Mouse (Mus musculus): Measurements from ENCODE around the gene Fam228b.
"Not testable (repeated sequence)": the region's sequence is repeated elsewhere in the genome, so short reads cannot be mapped to it uniquely, and the experiment has no call there.

Gene Fam228b

DNA sequence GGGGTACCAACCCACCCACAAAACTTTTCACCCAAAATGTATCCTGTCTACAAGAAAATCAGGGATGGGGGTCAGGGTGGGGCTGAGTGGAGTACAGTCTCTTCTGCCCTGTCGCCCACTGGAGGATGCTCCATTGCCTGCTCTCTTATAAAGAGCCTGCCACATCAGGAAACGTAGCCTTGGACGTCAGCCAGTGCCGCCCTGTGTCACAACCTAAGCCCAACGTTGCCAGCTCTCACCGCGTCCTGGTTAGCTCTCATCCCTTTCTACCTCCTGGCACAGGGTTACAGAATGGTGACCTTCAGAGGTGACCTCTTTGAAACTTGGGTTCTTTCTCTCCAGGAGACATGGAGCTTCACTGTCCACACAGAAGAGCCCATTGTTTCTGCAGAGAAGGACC is 28.2 kb downstream of the Fam228b start:
- no peak for DNase-seq (ENCODE audit: low read depth)

DNA sequence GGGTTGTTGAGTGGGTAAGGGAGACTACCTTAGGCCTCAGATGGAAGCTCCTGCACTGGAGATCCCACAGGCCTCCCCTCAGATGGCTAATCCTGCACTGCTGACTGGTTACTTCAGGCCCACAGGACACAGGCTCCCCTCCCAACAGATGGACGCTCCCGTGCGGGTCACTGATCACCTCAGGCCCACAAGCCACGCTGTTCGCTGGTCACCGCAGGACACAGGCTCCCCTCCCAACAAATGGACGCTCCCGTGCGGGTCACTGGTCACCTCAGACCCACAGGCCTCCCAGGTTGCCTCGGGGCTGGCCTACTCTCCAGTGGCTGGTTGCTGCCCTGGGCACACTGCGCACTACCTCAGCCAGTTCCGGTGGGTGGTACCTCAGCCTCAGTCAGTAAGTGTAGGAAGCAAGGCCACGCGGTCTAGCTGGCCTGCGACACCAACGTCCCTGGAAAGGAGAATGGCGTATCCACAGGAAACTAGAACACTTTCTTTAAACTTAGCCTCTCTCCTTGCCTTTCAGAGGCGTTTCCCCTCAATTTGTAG is 31.0 kb downstream of the Fam228b start, which contains the start of gene Fam228a:
TSS of gene Fam228a (minus strand) at position 400 of the 546 bp plus-strand sequence.
- no peak for DNase-seq (ENCODE audit: low read depth)

DNA sequence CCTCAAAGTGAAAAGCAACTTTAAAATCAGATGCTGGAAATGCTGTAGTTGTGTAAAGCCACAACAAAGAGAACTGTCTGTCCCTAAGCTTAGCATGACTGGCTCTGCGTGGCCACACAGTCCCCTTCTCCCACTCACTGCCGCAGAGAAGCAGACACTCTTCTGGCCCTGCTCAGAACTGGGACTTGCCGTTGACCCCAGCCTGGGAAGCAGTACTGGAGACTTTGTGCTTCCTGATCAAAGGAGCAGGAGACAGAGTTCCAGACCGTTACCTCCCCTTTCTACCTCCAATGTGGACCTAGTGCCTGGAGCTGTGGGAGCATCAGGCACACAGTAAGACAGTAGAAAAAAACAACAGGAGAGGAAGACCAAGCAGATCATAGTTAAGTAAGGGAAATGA is 36.7 kb downstream of the Fam228b start:
- no peak for DNase-seq (ENCODE audit: low read depth)

DNA sequence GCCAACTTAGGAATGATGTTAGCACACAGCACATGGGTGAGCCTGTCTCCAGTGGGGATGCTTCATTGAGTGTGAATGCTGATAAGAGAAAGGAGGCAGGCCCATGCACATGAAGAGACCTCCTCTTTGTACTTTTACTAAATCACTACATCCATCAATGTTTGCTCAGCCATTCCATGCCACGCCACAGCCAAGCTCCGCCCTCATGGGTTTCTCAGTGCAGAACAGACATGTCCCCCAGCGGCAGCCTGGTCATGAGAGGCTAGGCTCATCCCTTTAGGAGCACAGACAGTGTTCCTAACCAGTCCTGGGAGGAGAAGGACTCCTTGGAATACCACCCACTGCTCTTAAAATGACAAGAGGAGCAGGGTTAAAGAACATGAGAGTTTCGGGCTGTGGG is 37.4 kb downstream of the Fam228b start:
- no peak for DNase-seq (ENCODE audit: low read depth)

DNA sequence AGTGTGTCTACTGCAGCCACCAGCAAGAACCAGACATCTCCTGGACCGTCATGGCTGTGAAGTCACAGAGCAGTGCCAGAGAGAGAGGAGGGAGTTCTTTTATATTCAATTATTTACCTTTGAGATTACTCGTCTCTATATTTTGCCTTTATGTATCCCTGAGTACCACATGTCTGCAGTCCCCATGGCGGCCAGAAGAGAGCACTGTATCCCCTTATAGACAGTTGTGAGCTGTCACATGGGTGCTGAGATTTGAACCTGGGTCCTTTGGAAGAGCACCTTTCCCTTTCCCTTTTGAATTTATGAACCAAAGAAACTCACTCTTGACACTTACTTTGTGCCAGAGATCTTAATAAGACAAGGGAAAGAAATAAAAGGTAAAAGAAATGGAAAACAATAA is 39.9 kb downstream of the Fam228b start:
- DNase-seq (ENCODE audit: low read depth): no peak

DNA sequence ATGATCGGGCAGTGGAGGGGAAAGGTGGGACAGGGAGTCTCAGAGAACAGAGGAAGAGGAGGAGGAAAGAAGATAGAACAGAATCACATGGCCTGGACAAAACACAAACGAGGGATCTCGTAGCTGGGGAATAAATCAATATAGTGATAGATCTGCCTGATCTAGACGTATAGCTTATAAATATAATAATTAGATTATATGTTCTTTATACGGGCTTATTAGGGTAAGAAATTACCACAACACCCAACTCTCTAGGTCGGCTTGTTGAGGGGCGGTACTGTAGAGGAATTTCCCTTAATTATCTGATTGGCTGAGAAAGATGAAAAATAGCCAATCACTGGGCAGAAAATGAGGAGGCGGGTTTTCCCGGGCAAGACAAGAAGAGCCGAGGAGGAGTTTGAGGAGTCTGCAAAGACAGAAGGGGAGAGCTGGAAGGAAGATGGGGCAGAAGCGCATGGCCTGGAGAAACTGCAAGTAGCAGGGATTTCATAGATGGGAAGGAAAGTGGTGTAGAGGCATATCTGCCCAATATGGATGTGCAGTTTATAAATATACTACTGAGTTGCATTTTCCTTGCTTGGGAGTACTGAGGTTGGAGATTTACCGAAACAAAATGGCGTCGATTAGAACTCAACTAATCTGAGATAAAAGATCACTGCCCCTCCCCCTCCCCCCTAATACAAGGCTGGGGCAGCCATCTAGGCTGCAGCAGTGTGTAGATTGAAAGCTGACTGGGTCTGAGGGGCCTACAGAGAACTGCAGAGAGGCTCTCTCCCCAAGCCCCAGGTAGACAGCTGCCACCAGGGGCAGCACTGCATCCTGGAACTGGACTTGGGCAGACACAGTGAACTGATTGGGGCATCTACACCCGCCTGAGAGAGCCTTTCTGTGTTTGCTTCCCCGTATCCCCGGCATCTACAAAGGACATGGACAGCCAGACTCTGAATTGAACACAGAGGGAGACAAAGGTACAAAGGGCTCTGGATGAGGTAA is 49.0 kb downstream of the Fam228b start:
- no peak for DNase-seq (ENCODE audit: low read depth)

DNA sequence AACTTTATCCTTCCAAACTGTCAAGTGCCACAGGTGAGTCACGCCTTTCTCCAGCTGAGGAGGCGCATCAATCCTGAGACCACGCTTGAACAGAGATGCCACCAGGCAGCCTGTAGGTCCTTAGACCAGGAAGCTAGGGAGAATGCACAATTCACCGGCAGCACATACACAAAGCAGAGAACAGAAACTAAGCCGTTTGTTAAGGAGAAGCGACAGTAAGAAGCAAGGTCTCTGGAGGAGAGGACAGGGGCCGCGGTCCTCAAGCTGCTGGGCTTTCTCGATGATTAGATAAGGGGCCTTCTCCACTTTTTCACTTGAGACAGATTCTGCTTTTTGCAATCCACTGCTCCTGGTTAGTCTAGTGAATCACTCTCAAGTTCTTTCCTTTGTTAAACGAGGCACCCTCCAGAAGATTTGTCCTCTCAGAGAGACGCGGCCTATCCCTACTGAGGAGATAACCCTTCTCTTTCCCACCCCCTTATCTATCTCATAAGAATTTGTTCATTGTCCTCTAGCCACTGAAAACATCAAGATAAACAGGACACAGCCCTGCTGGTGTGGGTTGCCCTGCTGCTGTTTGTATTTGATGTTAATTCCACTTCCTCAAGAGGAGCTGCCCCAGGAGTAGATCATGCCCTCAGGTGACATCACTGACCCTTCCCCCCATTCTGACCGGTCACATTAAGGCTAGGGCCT is 49.9 kb downstream of the Fam228b start:
- no peak for DNase-seq (ENCODE audit: low read depth)

DNA sequence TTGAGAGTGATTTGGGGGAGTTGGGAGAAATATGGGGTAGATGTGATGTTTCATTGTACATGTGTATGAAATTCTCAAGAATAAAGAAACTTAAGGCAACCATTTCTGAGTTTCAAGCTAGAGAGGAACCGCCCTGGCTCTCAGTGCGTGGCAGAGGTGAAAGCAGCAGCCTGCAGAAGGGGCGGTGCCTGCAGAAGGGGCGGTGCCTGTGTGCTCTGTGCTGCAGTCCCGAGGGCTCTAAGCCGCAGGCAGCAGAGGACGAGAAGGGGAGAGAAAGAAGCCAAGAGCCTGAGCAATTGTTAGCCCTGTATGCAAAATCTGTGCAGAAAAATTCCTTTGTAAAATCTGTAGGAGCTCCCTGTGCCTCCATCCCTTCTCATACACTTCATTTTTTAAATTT is 51.6 kb downstream of the Fam228b start:
- peak; percentile 57 for DNase-seq (ENCODE audit: low read depth)

DNA sequence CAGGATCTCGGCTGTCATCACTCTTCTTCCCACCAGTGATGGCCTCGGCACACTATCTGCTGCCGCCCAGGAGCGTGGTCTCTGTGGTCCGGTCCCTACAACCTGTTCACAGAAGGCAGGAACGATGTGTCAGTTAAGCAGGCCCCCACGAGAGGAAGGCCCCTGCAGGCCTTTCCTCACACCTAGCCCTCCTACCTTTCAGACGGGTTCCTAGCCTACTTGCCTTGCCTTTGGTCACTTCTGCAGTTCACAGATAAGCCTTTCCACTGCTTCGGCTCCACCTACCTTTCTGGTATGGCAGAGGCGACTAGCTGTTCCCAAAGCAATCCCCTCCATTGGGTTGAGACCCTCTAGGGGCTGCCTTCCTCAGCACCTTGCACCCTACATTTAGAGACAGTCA is 53.5 kb downstream of the Fam228b start:
- DNase-seq (ENCODE audit: low read depth): no peak

DNA sequence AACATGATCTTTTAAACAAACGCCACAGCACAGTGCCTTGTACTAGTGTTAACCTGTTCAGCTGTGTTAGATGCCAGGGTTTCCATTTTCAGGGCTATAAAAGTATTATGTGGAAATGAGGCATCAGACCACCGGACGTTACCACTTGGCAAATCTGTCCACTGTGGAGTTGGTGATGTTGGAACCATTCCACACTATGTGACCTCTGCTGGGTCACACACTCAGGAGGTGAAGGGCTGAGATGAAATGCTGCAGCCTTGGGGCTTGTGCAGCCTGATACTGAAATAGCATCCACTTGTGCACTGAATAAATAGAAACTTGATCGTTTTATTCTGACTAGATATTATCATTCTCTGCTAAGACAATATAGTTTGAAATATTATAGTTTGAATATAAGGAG is 55.7 kb downstream of the Fam228b start:
- DNase-seq (ENCODE audit: low read depth): no peak

DNA sequence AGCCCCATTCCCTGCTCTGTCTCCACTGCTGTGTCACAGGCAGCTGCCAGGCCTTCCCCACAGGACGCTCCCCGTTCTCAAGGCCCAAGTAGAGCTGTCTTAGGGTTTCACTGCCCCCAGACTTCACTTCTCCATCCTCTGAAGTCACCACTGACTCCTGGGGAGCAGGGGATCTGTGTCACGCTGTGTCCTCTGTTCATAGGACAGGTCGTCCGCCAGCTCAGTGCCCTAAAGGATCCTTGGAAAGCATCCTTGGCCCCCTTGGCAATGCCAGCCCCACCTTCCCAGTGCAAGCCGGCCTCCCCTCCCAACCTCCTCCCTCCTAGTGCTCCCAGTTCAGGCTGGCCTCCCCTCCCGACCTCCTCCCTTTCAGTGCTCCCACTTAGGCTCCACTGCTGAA is 59.1 kb downstream of the Fam228b start:
- DNase-seq (ENCODE audit: low read depth): no peak

DNA sequence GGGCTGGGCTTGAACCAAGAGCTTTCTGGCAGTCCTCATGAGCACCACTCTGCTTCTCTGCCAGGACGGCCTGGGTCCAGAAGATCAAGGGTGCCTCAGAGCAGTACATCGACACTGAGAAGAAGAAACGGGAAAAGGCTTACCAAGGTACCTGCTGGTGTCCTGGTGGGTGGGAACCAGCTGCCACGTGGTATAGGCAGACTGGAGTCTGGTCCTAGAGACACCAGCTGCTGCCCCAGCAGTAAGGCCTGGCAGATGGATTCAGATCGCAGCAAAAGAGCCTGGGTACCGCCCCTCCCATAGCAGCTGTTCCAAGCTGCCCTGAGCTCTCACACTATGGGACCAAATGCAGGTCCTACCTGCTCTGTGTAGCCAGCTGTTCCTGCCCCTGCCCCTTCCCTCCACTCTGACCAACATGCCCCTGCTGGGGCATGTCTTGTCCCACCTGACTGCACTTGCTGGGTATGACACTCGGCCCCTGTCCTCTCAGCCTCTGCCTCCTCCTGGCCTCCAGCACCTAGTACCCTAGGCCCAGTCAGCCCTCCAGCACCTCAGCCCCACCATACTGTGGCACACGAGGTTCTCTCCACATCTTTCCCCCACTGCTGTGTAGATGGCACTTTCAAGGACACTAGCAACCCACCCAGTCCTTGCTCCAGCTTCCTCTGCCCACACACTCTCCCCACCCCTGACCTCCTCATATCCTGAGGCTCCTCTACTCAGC is 60.0 kb downstream of the Fam228b start:
- DNase-seq (ENCODE audit: low read depth): no peak

DNA sequence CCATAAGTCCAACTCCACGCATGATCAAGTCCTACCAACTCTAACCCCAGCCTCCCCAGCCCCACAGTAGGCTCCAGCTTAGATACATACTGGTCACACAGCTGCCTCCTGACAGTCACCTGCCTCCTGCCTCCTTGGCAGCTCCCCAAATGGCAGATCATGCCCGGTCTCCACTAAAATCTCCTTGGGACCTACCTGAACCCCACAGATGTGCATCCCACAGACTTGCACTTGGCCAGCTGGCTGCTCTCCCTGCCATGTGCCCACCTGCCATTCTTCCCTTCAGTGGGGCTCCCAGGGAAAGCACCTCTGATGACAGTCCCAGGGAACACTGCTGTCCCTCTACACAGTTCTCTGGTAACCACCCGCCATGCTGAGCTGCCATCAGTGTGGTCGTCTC is 60.8 kb downstream of the Fam228b start:
- DNase-seq (ENCODE audit: low read depth): no peak

DNA sequence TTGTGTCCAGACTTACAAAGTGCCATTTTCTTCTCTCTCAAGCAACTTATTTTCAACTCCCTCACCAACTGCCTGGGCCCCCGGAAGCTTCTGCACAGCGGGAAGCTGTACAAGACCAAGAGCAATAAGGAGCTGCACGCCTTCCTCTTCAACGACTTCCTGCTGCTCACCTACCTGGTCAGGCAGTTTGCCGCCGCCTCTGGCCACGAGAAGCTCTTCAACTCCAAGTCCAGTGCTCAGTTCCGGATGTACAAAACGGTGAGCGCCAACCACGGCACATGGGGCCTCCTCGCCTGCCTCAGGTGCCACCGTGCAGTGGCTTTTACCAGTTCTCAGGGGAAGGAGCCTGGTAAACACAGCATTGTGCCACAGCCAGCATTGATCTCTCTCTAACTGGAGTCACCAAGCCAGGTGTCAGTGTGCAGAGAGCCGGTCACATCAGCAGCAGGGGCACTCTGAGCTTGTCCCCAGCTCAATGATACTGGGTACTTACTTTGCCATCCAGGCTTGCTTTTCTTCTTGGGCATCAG is 61.5 kb downstream of the Fam228b start:
- no peak for DNase-seq (ENCODE audit: low read depth)

DNA sequence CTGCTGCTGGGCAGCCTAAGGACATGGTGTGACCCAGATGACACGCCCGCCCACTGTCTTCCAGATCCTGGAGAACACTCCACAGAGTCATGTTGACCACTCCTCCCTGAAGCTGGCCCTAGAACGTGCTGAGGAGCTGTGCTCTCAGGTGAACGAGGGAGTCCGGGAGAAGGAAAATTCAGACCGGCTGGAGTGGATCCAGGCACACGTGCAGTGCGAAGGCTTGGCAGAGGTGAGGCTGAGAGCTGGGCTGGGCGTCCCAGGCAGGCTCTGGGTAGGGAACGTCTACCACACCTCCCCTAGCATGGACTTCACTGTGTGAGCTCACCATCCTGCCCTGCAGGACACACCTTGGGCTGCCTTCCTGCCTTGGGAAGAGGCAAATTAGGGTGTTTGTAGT is 62.2 kb downstream of the Fam228b start:
- DNase-seq (ENCODE audit: low read depth): no peak

DNA sequence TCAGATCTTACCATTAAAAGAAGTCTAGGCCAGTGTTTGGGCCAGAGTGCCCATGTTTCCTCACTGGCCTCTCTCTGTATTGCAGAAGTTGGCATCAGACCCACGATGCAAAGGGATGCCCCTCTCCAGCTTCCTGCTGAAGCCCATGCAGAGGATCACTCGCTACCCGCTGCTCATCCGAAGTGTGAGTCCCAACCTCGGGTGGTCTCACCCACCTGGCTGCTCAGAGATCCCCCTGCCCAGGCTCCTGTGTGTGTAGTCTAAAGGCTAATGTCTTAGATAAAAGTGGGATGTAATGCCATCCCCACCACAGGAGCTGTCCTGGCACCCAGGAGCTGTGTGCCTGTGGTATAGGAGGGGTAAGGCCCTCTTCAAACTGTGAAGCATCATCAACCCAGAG is 62.9 kb downstream of the Fam228b start:
- no peak for DNase-seq (ENCODE audit: low read depth)

DNA sequence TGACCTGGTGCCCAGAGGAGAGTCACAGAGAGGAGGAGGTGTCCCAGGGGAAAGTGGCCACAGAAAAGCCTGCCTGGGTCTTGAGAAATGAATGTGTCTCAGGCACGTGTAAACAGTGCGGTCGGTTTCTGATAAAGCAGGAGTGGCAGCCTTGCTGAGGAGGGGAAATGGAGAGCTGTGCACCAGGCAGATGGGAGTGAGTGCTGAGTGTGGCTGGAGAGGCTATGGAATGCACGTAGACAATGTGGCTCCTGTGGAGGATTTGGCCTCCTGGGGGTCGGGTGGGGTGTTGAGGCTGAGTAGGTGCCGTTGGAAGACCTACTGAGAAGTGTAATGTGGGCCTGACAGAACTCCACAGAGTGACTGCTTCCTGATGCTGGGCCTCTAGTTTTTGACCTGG is 63.4 kb downstream of the Fam228b start:
- not testable (repeated sequence) for DNase-seq (ENCODE audit: low read depth)

DNA sequence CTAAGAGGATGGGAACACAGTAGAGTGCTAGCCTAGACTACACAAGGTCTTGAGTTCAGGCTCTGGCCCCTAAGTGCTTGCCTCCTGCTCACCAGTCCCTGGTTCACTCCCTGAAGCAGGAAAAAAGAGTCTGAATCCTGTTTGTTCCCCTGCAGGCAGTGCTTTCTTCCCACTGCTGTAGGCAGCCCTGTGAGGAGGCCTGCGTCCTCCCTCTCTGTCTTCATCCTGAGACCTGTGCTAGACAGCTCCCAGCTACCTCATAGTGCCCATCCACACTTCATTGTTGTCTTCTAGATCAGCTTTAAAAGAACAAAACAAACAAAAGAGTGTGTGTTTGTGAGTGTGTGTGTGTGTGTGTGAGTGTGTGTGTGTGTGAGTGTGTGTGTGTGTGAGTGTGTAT is 74.5 kb downstream of the Fam228b start:
- no peak for DNase-seq (ENCODE audit: low read depth)

DNA sequence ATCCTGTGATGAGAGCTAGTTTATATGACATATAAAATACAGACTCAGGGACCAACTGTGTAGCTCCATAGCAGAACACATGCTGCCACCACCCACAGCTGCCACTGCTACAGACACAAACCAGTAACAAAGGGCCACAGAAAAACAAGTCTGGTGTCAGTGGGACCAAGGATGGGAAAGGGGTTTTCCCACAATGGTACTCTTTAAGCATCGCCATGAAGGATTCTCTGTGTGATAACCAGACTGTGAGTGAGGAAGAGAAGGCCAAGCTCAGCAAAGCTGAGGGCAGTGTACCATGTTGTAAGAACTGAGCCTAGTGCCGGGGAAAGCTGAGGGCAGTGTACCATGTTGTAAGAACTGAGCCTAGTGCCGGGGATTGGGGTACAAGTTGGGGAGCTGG is 77.9 kb downstream of the Fam228b start:
- DNase-seq (ENCODE audit: low read depth): no peak

Data from naive thymus-derived CD4-positive, alpha-beta T cell, adult 2 months (primary cell).